Mouse (Mus musculus) megakaryocyte, embryonic 14.5 days (primary cell): Measurements from ENCODE around the gene Dstn. TPM values are rescaled to one million over a fixed set of nuclear protein-coding genes. Genes with fewer than 3 reads are reported as not detected.

ENCODE experiments used
- H3K27me3 ChIP-seq: replicated peaks from 2 replicates; pipeline ENCODE3; 2012; ENCODE audit warnings: inconsistent platforms
- H3K36me3 ChIP-seq: replicated peaks from 2 replicates; pipeline ENCODE3; 2012; ENCODE audit warnings: low read length, inconsistent platforms, mixed read lengths
- H3K4me1 ChIP-seq: 2 replicates; pipeline ENCODE4 v1.6.1; 2012; ENCODE audit warnings: inconsistent platforms
- H3K4me3 ChIP-seq: replicated peaks from 2 replicates; pipeline ENCODE3; 2012; ENCODE audit warnings: moderate library complexity, mild to moderate bottlenecking, inconsistent platforms
- H3K9me3 ChIP-seq: 2 replicates; pipeline ENCODE4 v1.6.1; 2012; ENCODE audit warnings: inconsistent platforms
- FLI1 ChIP-seq: IDR thresholded peaks from 2 replicates; pipeline ENCODE4 v1.6.1; 2012; ENCODE audit warnings: low read length, inconsistent platforms, mixed read lengths
- GATA1 ChIP-seq: IDR thresholded peaks from 3 replicates; pipeline ENCODE4 v1.6.1; 2012; ENCODE audit warnings: mixed read lengths, low read length, inconsistent platforms, borderline replicate concordance
- polyA plus RNA-seq: library from polyadenylated mRNA; stranded (reverse); fragments of >175 nt; gene quantifications from 2 replicates; pipeline ENCODE4 v1.2.3, GENCODE M21; 2012; ENCODE audit warnings: low replicate concordance; ENCODE audit not compliant: insufficient read depth

Gene Dstn
- polyA plus RNA-seq, 1 experiment: 18.3 TPM

GRCm38 (mm10) chr2:143914221-143914620 lies 899 bp upstream of the Dstn start:
- H3K27me3 ChIP-seq: peaks cover 4% of the 10 kb centered on the region
- H3K36me3 ChIP-seq: no peaks in the 10 kb centered on the region
- TF ChIP-seq GATA1: no peak
- no peak for TF ChIP-seq FLI1
- peak overlapping the region; percentile 96 for H3K4me3 ChIP-seq
- H3K9me3 ChIP-seq: no peaks in the 10 kb centered on the region
- peaks cover 33% of the 10 kb centered on the region for H3K4me1 ChIP-seq

GRCm38 (mm10) chr2:143915600-143916135 lies 548 bp downstream of the Dstn start:
- TF ChIP-seq FLI1 (no peak), GATA1 (no peak)
- no peaks in the 10 kb centered on the region for H3K9me3 ChIP-seq
- peaks cover 40% of the 10 kb centered on the region for H3K4me1 ChIP-seq
- H3K27me3 ChIP-seq: peaks cover 4% of the 10 kb centered on the region
- peak overlapping the region; percentile 96 for H3K4me3 ChIP-seq
- no peaks in the 10 kb centered on the region for H3K36me3 ChIP-seq

GRCm38 (mm10) chr2:143916229-143916628 lies 1.1 kb downstream of the Dstn start:
- H3K36me3 ChIP-seq: no peaks in the 10 kb centered on the region
- H3K9me3 ChIP-seq: no peaks in the 10 kb centered on the region
- peak overlapping the region; percentile 96 for H3K4me3 ChIP-seq
- H3K4me1 ChIP-seq: peaks cover 46% of the 10 kb centered on the region
- TF ChIP-seq GATA1 (no peak; the same call in 2 of the 3 replicates), FLI1 (no peak)
- H3K27me3 ChIP-seq: peaks cover 4% of the 10 kb centered on the region

GRCm38 (mm10) chr2:143917622-143918021 lies 2.5 kb downstream of the Dstn start:
- Histone ChIP-seq H3K36me3 (no peaks in the 10 kb centered on the region), H3K27me3 (peaks cover 4% of the 10 kb centered on the region), H3K4me3 (peak overlapping the region; percentile 96), H3K4me1 (peaks cover 46% of the 10 kb centered on the region), H3K9me3 (no peaks in the 10 kb centered on the region)
- no peak for TF ChIP-seq GATA1
- TF ChIP-seq FLI1: no peak

- H3K4me1 ChIP-seq: peaks cover 52% of the 10 kb centered on the region
- TF ChIP-seq GATA1: no peak
- TF ChIP-seq FLI1: no peak
- no peaks in the 10 kb centered on the region for H3K9me3 ChIP-seq
- no peaks in the 10 kb centered on the region for H3K27me3 ChIP-seq
- H3K4me3 ChIP-seq: peak overlapping the region; percentile 24
- H3K36me3 ChIP-seq: peaks cover 2% of the 10 kb centered on the region
These were observed 3.8 kb downstream of the Dstn start for GRCm38 (mm10) chr2:143918831-143919502.

- Histone ChIP-seq H3K4me1 (peaks cover 43% of the 10 kb centered on the region), H3K4me3 (peak overlapping the region; percentile 19), H3K36me3 (peaks cover 16% of the 10 kb centered on the region), H3K27me3 (no peaks in the 10 kb centered on the region), H3K9me3 (no peaks in the 10 kb centered on the region)
- no peak for TF ChIP-seq FLI1
- TF ChIP-seq GATA1: no peak
These were observed 9.0 kb downstream of the Dstn start for GRCm38 (mm10) chr2:143924085-143924484.

GRCm38 (mm10) chr2:143925826-143926225 lies 10.7 kb downstream of the Dstn start:
- Histone ChIP-seq H3K4me3 (no peak overlapping the region), H3K4me1 (peaks cover 39% of the 10 kb centered on the region), H3K27me3 (no peaks in the 10 kb centered on the region), H3K36me3 (peaks cover 16% of the 10 kb centered on the region), H3K9me3 (no peaks in the 10 kb centered on the region)
- TF ChIP-seq FLI1: no peak
- TF ChIP-seq GATA1: no peak

GRCm38 (mm10) chr2:143929607-143930311 lies 14.6 kb downstream of the Dstn start:
- TF ChIP-seq FLI1: no peak
- TF ChIP-seq GATA1: no peak
- Histone ChIP-seq H3K36me3 (peaks cover 29% of the 10 kb centered on the region), H3K4me1 (peaks cover 50% of the 10 kb centered on the region), H3K9me3 (no peaks in the 10 kb centered on the region), H3K4me3 (peak overlapping the region; percentile 59), H3K27me3 (no peaks in the 10 kb centered on the region)

- no peaks in the 10 kb centered on the region for H3K9me3 ChIP-seq
- H3K36me3 ChIP-seq: peaks cover 23% of the 10 kb centered on the region
- no peaks in the 10 kb centered on the region for H3K27me3 ChIP-seq
- H3K4me3 ChIP-seq: no peak overlapping the region
- peaks cover 48% of the 10 kb centered on the region for H3K4me1 ChIP-seq
- TF ChIP-seq FLI1: no peak
These were observed 17.3 kb downstream of the Dstn start for GRCm38 (mm10) chr2:143932340-143932873.

GRCm38 (mm10) chr2:143933516-143933915 lies 18.4 kb downstream of the Dstn start:
- no peak for TF ChIP-seq GATA1
- no peak for TF ChIP-seq FLI1
- Histone ChIP-seq H3K4me1 (peaks cover 56% of the 10 kb centered on the region), H3K27me3 (no peaks in the 10 kb centered on the region), H3K36me3 (peaks cover 28% of the 10 kb centered on the region), H3K9me3 (no peaks in the 10 kb centered on the region), H3K4me3 (no peak overlapping the region)
